Mouse (Mus musculus) limb, embryonic 15.5 days (tissue): ENCODE data around the gene Rbms3. TPM values are rescaled to one million over a fixed set of nuclear protein-coding genes. Genes with fewer than 3 reads are reported as not detected.

Experiments used
- ATAC-seq: fragments of 200-750 bp; cut with Nextera tagmentation; 2 replicates; pipeline ENCODE4 v1.8.0; 2017; ENCODE audit warnings: low read depth, moderate TSS enrichment; ENCODE audit not compliant: insufficient number of reproducible peaks, low FRiP score, low TSS enrichment
- H3K27ac ChIP-seq: fragments of 300-500 bp; sonication (generic); 2 replicates; pipeline ENCODE4 v1.5.1; 2015; ENCODE audit warnings: moderate library complexity, mild to moderate bottlenecking, inconsistent platforms
- H3K27me3 ChIP-seq: fragments of 300-500 bp; sonication (generic); 2 replicates; pipeline ENCODE4 v1.6.1; 2015; ENCODE audit warnings: inconsistent platforms
- H3K36me3 ChIP-seq: fragments of 300-500 bp; sonication (generic); 2 replicates; pipeline ENCODE4 v1.6.1; 2015; ENCODE audit warnings: inconsistent platforms
- H3K4me1 ChIP-seq: fragments of 300-500 bp; sonication (generic); 2 replicates; pipeline ENCODE4 v1.6.1; 2015; ENCODE audit warnings: inconsistent platforms
- H3K4me2 ChIP-seq: fragments of 300-500 bp; sonication (generic); 2 replicates; pipeline ENCODE4 v1.6.1; 2015; ENCODE audit warnings: mild to moderate bottlenecking, inconsistent platforms
- H3K4me3 ChIP-seq: fragments of 300-500 bp; sonication (generic); 2 replicates; pipeline ENCODE4 v1.5.1; 2015; ENCODE audit warnings: mild to moderate bottlenecking, inconsistent platforms
- H3K9ac ChIP-seq: fragments of 300-500 bp; sonication (generic); 2 replicates; pipeline ENCODE4 v1.6.1; 2015; ENCODE audit warnings: inconsistent platforms
- H3K9me3 ChIP-seq: fragments of 300-500 bp; sonication (generic); 2 replicates; pipeline ENCODE4 v1.6.1; 2016; ENCODE audit warnings: inconsistent platforms
- WGBS: fragments of 180-500 bp; shearing (Covaris S2); methylation state at CpG from one replicate; pipeline ENCODE4 v1.1.7; 2015; 5-methylcytosine and 5-hydroxymethylcytosine counted together
- polyA plus RNA-seq: library from polyadenylated mRNA; unstranded; fragments of >200 nt; fragmentation: Nextera tagmentation; extraction: Ambion mirVana; gene quantifications from 2 replicates; pipeline ENCODE4 v1.2.1, GENCODE M21; 2015

The Rbms3 gene
- polyA plus RNA-seq, 1 experiment from 2014 or later, result 99.4 TPM

GRCm38 (mm10) chr9:116817196-116817595, 812.5 kb downstream of the Rbms3 start:
- peaks cover 8% of the 10 kb centered on the region for H3K4me1 ChIP-seq
- H3K4me3 ChIP-seq, result no peak overlapping the region
- no peaks in the 10 kb centered on the region for H3K9me3 ChIP-seq
- H3K27me3 ChIP-seq, result no peaks in the 10 kb centered on the region
- no peak overlapping the region for H3K9ac ChIP-seq
- no peak overlapping the region for H3K27ac ChIP-seq
- 0 out of 2 replicates have a peak, but pooled peaks cover 6% of the 10 kb centered on the region for H3K36me3 ChIP-seq
- H3K4me2 ChIP-seq, result no peak overlapping the region
- no peak for ATAC-seq
- WGBS, result 79% methylated on average over 1 of the region's 1 CpGs

GRCm38 (mm10) chr9:116814495-116815094, 815.1 kb downstream of the Rbms3 start:
- ATAC-seq, result no peak
- Histone ChIP-seq H3K4me2 (no peak overlapping the region), H3K4me1 (peaks cover 8% of the 10 kb centered on the region), H3K27ac (peak overlapping the region; percentile 54; the same call in 1 of the 2 replicates), H3K9me3 (no peaks in the 10 kb centered on the region), H3K9ac (no peak overlapping the region), H3K36me3 (no peaks in the 10 kb centered on the region), H3K27me3 (no peaks in the 10 kb centered on the region), H3K4me3 (no peak overlapping the region)
- 15% methylated on average over 10 of the region's 10 CpGs for WGBS

- 63% methylated on average over 2 of the region's 2 CpGs for WGBS
- H3K9ac ChIP-seq, result no peak overlapping the region
- no peaks in the 10 kb centered on the region for H3K9me3 ChIP-seq
- H3K27me3 ChIP-seq, result no peaks in the 10 kb centered on the region
- peaks cover 20% of the 10 kb centered on the region for H3K4me1 ChIP-seq
- no peaks in the 10 kb centered on the region for H3K36me3 ChIP-seq
- H3K27ac ChIP-seq, result no peak overlapping the region
- no peak for ATAC-seq
- no peak overlapping the region for H3K4me2 ChIP-seq
- no peak overlapping the region for H3K4me3 ChIP-seq
These were observed 816.3 kb downstream of the Rbms3 start for GRCm38 (mm10) chr9:116813396-116813795.

- Histone ChIP-seq H3K36me3 (no peaks in the 10 kb centered on the region), H3K9ac (no peak overlapping the region), H3K27ac (no peak overlapping the region), H3K4me3 (no peak overlapping the region), H3K4me2 (no peak overlapping the region), H3K27me3 (no peaks in the 10 kb centered on the region), H3K4me1 (peaks cover 30% of the 10 kb centered on the region), H3K9me3 (no peaks in the 10 kb centered on the region)
- WGBS, result 45% methylated on average over 5 of the region's 5 CpGs
- no peak for ATAC-seq
These were observed 820.5 kb downstream of the Rbms3 start for GRCm38 (mm10) chr9:116809260-116809659.

- Histone ChIP-seq H3K27me3 (no peaks in the 10 kb centered on the region), H3K4me1 (peaks cover 28% of the 10 kb centered on the region), H3K4me3 (no peak overlapping the region), H3K9ac (no peak overlapping the region), H3K9me3 (no peaks in the 10 kb centered on the region), H3K36me3 (no peaks in the 10 kb centered on the region), H3K4me2 (no peak overlapping the region), H3K27ac (peak overlapping the region; percentile 84)
- WGBS, result 38% methylated on average over 4 of the region's 4 CpGs
- no peak for ATAC-seq
These were observed 821.3 kb downstream of the Rbms3 start for GRCm38 (mm10) chr9:116808401-116808800.

- Histone ChIP-seq H3K4me1 (peaks cover 28% of the 10 kb centered on the region), H3K27me3 (no peaks in the 10 kb centered on the region), H3K4me3 (no peak overlapping the region), H3K36me3 (no peaks in the 10 kb centered on the region), H3K9me3 (no peaks in the 10 kb centered on the region), H3K27ac (peak overlapping the region; percentile 84), H3K9ac (no peak overlapping the region), H3K4me2 (peak overlapping the region; percentile 17; the same call in 1 of the 2 replicates)
- ATAC-seq, result peak; percentile 75
- WGBS, result 20% methylated on average over 16 of the region's 16 CpGs
These were observed 822.3 kb downstream of the Rbms3 start for GRCm38 (mm10) chr9:116807166-116808081.

GRCm38 (mm10) chr9:116803292-116803731, 826.4 kb downstream of the Rbms3 start:
- Histone ChIP-seq H3K27ac (no peak overlapping the region), H3K27me3 (no peaks in the 10 kb centered on the region), H3K9me3 (no peaks in the 10 kb centered on the region), H3K36me3 (no peaks in the 10 kb centered on the region), H3K4me3 (no peak overlapping the region), H3K4me2 (no peak overlapping the region), H3K9ac (no peak overlapping the region), H3K4me1 (peaks cover 16% of the 10 kb centered on the region)
- whole genome bisulfite sequencing, result 64% methylated on average over 3 of the region's 3 CpGs
- no peak for ATAC-seq

- 62% methylated on average over 7 of the region's 7 CpGs for WGBS
- H3K9ac ChIP-seq, result no peak overlapping the region
- no peaks in the 10 kb centered on the region for H3K9me3 ChIP-seq
- no peaks in the 10 kb centered on the region for H3K36me3 ChIP-seq
- H3K4me1 ChIP-seq, result peaks cover 9% of the 10 kb centered on the region
- no peak overlapping the region for H3K4me2 ChIP-seq
- H3K27ac ChIP-seq, result no peak overlapping the region
- H3K4me3 ChIP-seq, result no peak overlapping the region
- no peaks in the 10 kb centered on the region for H3K27me3 ChIP-seq
- ATAC-seq, result no peak
These were observed 827.1 kb downstream of the Rbms3 start for GRCm38 (mm10) chr9:116802602-116803001.

- no peak overlapping the region for H3K4me3 ChIP-seq
- H3K36me3 ChIP-seq, result no peaks in the 10 kb centered on the region
- 66% methylated on average over 2 of the region's 2 CpGs for WGBS
- no peak overlapping the region for H3K27ac ChIP-seq
- no peaks in the 10 kb centered on the region for H3K27me3 ChIP-seq
- H3K9ac ChIP-seq, result no peak overlapping the region
- no peak overlapping the region for H3K4me2 ChIP-seq
- H3K9me3 ChIP-seq, result no peaks in the 10 kb centered on the region
- H3K4me1 ChIP-seq, result no peaks in the 10 kb centered on the region; the same call in 1 of the 2 replicates
- no peak for ATAC-seq
These were observed 834.3 kb downstream of the Rbms3 start for GRCm38 (mm10) chr9:116795240-116795955.

- no peaks in the 10 kb centered on the region for H3K36me3 ChIP-seq
- H3K4me3 ChIP-seq, result no peak overlapping the region
- no peak overlapping the region for H3K27ac ChIP-seq
- H3K9me3 ChIP-seq, result no peaks in the 10 kb centered on the region
- H3K4me2 ChIP-seq, result no peak overlapping the region
- no peaks in the 10 kb centered on the region for H3K27me3 ChIP-seq
- no peak overlapping the region for H3K9ac ChIP-seq
- no peak for ATAC-seq
- 76% methylated on average over 7 of the region's 7 CpGs for WGBS
- H3K4me1 ChIP-seq, result peaks cover 11% of the 10 kb centered on the region; the same call in 1 of the 2 replicates
These were observed 837.9 kb downstream of the Rbms3 start for GRCm38 (mm10) chr9:116791850-116792249.

GRCm38 (mm10) chr9:116786136-116787046, 843.3 kb downstream of the Rbms3 start:
- no peak overlapping the region for H3K9ac ChIP-seq
- no peak overlapping the region for H3K4me2 ChIP-seq
- peaks cover 26% of the 10 kb centered on the region for H3K4me1 ChIP-seq
- peak; percentile 80 for ATAC-seq
- H3K27ac ChIP-seq, result peak overlapping the region; percentile 72
- H3K27me3 ChIP-seq, result no peaks in the 10 kb centered on the region
- no peaks in the 10 kb centered on the region for H3K36me3 ChIP-seq
- H3K9me3 ChIP-seq, result no peaks in the 10 kb centered on the region
- 34% methylated on average over 11 of the region's 11 CpGs for WGBS
- H3K4me3 ChIP-seq, result no peak overlapping the region
